Mouse (Mus musculus) neural tube, embryonic 13.5 days (tissue): ENCODE measurements around the gene Cux1. TPM values are rescaled to one million over a fixed set of nuclear protein-coding genes. Genes with fewer than 3 reads are reported as not detected.
A peak's percentile ranks its signal among the peaks of the same experiment; 100 is the strongest.

Source experiments
- ATAC-seq: fragments of 200-750 bp; cut with Nextera tagmentation; 2 replicates; pipeline ENCODE4 v1.8.0; 2017; ENCODE audit warnings: low read depth, mild to moderate bottlenecking, moderate TSS enrichment, moderate library complexity
- H3K27ac ChIP-seq: fragments of 300-500 bp; sonication (generic); replicated peaks from 2 replicates; pipeline ENCODE4 v1.5.1; 2015; ENCODE audit warnings: moderate library complexity, mild to moderate bottlenecking, inconsistent platforms
- H3K27me3 ChIP-seq: fragments of 300-500 bp; sonication (generic); 2 replicates; pipeline ENCODE4 v1.6.1; 2015; ENCODE audit warnings: mild to moderate bottlenecking, inconsistent platforms
- H3K36me3 ChIP-seq: fragments of 300-500 bp; sonication (generic); 2 replicates; pipeline ENCODE4 v1.6.1; 2015; ENCODE audit warnings: mild to moderate bottlenecking, inconsistent platforms
- H3K4me1 ChIP-seq: fragments of 300-500 bp; sonication (generic); replicated peaks from 2 replicates; pipeline ENCODE4 v1.6.1; 2015; ENCODE audit warnings: inconsistent platforms
- H3K4me2 ChIP-seq: fragments of 300-500 bp; sonication (generic); 2 replicates; pipeline ENCODE4 v1.6.1; 2015; ENCODE audit warnings: inconsistent platforms, mild to moderate bottlenecking, moderate library complexity
- H3K4me3 ChIP-seq: fragments of 300-500 bp; sonication (generic); 2 replicates; pipeline ENCODE4 v1.5.1; 2015; ENCODE audit warnings: mild to moderate bottlenecking, inconsistent platforms
- H3K9ac ChIP-seq: fragments of 300-500 bp; sonication (generic); 2 replicates; pipeline ENCODE4 v1.6.1; 2015; ENCODE audit warnings: moderate library complexity, mild to moderate bottlenecking, inconsistent platforms
- H3K9me3 ChIP-seq: fragments of 300-500 bp; sonication (generic); 2 replicates; pipeline ENCODE4 v1.6.1; 2016; ENCODE audit warnings: inconsistent platforms
- WGBS: fragments of 180-500 bp; shearing (Covaris S2); methylation state at CpG from one replicate; pipeline ENCODE4 v1.1.7; 2015; 5-methylcytosine and 5-hydroxymethylcytosine counted together
- polyA plus RNA-seq: library from polyadenylated mRNA; unstranded; fragments of >200 nt; fragmentation: Nextera tagmentation; extraction: Ambion mirVana; gene quantifications from 2 replicates; pipeline ENCODE4 v1.2.1, GENCODE M21; 2015

The Cux1 gene
- polyA plus RNA-seq, 1 experiment from 2014 or later = 93.9 TPM

GRCm38 (mm10) chr5:136565311-136565811, 1.9 kb downstream of the Cux1 start:
- WGBS = under 1% methylated on average over 32 of the region's 32 CpGs
- no peak for ATAC-seq
- peak overlapping the region; percentile 88 for H3K4me3 ChIP-seq
- H3K27me3 ChIP-seq = peaks cover 24% of the 10 kb centered on the region
- peak overlapping the region; percentile 94 for H3K9ac ChIP-seq
- H3K27ac ChIP-seq = peak overlapping the region; percentile 98
- H3K4me1 ChIP-seq = peaks cover 63% of the 10 kb centered on the region
- H3K9me3 ChIP-seq = no peaks in the 10 kb centered on the region
- H3K36me3 ChIP-seq = no peaks in the 10 kb centered on the region
- H3K4me2 ChIP-seq = peak overlapping the region; percentile 99

DNA sequence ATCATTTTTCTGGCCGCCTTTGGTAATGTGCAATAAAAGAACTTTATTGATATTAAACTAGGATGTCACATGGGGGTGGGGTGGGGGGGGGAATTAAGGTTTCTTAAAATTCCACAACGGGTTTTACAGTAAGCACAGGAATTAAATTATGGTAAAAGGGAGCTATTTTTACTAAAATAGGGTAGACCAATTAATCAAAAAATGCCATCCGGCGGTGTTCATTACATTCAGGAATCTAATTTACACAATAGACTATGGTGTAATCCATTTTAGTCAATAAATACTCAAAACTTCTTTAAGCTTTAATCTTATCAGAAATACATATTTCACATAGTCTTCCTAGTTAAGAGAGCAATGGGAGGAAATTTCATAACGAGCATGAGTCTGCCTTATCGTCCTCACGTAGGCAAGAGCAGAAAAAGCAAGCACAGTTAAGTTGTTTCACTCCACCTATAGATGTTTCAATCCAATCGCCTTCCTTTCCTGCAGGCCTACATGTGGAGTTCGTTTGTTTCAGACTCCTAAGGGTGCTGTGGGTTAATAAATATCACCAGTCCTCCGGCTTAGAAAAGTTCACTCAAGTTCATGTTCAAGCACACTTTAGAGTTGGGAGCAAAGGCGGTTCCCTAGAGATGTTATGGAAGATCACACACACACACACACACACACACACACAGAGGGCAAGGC, 2.5 kb downstream of the Cux1 start:
- Histone ChIP-seq H3K9ac (peak overlapping the region; percentile 94), H3K36me3 (no peaks in the 10 kb centered on the region), H3K27ac (peak overlapping the region; percentile 98; the same call in 1 of the 2 replicates), H3K4me1 (peaks cover 63% of the 10 kb centered on the region), H3K9me3 (no peaks in the 10 kb centered on the region), H3K4me2 (peak overlapping the region; percentile 99), H3K4me3 (peak overlapping the region; percentile 88), H3K27me3 (peaks cover 18% of the 10 kb centered on the region)
- no peak for ATAC-seq
- 39% methylated on average over 11 of the region's 11 CpGs for WGBS

DNA sequence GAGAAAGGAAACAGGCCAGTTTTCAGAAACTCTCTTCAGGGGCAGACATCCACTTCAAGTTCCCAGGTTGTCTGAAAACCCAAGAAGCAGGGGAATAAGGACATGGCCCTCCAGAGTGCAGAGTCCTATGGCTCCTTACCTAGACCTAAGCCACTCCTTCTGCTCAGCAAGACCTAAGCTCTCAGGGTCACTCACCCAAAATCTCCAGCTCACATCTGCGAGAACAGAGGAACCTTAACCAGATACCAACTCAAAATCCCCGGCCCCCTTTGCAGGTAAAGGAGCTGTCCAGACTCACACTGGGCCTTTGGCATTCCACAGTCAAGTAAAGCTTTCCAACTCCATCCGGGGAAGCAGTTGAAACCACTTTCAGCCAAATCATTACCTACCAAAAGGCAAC, 3.3 kb downstream of the Cux1 start:
- Histone ChIP-seq H3K4me2 (peak overlapping the region; percentile 99), H3K4me3 (no peak overlapping the region)
- ATAC-seq = no peak

DNA sequence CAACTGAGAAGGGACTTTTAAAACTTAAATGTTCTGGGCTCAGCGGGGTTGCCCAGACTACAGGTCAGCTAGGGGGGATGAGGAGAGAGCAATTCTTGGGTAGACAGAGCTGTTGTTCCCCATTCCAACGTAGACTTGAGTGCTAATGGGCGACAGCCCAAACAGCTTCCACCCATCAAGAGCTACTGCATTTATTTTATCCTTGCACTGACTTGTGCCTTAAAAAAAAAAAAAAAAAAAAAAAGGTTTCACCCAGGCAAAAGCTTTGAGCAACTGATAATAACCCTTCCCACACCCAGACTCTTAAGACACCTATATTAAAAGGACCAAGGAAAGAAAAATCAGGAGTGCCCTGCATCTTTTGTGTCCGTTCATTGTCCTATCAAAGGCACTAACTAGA, 4.2 kb downstream of the Cux1 start:
- Histone ChIP-seq H3K9me3 (no peaks in the 10 kb centered on the region), H3K27ac (no peak overlapping the region), H3K36me3 (no peaks in the 10 kb centered on the region), H3K4me3 (no peak overlapping the region), H3K27me3 (peaks cover 2% of the 10 kb centered on the region; the same call in 1 of the 2 replicates), H3K4me2 (0 out of 2 replicates have a peak overlapping the region, but pooled peaks have one; percentile 1), H3K9ac (no peak overlapping the region), H3K4me1 (peaks cover 60% of the 10 kb centered on the region)
- WGBS = 65% methylated on average over 4 of the region's 4 CpGs
- ATAC-seq = no peak

More for the DNA sequence above, 3.3 kb downstream of the Cux1 start:
- 70% methylated on average over 3 of the region's 3 CpGs for WGBS
- Histone ChIP-seq H3K4me1 (peaks cover 69% of the 10 kb centered on the region), H3K9ac (0 out of 2 replicates have a peak overlapping the region, but pooled peaks have one; percentile 6), H3K9me3 (no peaks in the 10 kb centered on the region), H3K27ac (no peak overlapping the region), H3K36me3 (no peaks in the 10 kb centered on the region), H3K27me3 (peaks cover 11% of the 10 kb centered on the region; the same call in 1 of the 2 replicates)

DNA sequence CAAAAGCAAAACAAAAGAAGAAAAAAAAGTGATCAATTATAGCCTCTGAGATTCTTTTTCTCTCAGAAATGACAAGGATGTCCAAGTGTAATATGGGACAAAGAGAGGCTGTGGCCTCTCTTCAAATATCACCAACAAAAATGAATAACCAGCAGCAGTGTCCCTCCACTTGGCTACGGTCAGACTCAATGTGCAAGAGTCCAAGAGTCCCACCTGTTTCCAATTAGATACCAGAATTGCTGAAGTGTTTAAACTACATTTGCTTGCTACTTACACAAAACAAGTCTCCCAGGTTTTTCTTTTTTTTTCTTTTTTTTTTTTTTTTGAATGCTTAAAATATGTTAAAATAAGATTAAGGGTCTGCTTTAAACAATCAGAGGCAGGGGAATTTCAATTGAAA, 5.1 kb downstream of the Cux1 start:
- Histone ChIP-seq H3K4me2 (no peak overlapping the region), H3K27me3 (no peaks in the 10 kb centered on the region), H3K36me3 (no peaks in the 10 kb centered on the region), H3K4me1 (peaks cover 59% of the 10 kb centered on the region), H3K9me3 (no peaks in the 10 kb centered on the region), H3K4me3 (no peak overlapping the region), H3K9ac (no peak overlapping the region), H3K27ac (no peak overlapping the region)
- WGBS = 74% methylated on average over 1 of the region's 1 CpGs
- ATAC-seq = no peak

DNA sequence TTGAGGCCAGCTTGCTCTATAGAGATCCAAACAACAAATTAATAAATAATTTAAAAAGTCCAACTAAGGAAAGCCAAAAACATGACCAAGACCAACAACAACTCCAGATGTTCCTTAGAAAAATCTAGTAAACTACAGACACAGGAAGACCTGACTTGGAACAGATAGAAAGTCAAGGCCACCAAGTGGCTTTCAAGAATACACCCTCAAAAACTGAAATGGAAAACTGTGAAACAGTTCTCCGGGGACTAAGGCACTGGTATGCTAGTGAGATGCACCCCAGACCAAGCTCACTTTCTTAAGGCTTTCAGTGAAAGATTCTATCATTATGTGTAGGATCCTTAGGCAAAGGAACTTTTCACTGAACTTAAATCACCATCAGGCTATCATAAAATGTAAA, 5.6 kb downstream of the Cux1 start:
- H3K9me3 ChIP-seq = no peaks in the 10 kb centered on the region
- WGBS = 91% methylated on average over 1 of the region's 1 CpGs
- ATAC-seq = no peak
- no peak overlapping the region for H3K27ac ChIP-seq
- no peaks in the 10 kb centered on the region for H3K27me3 ChIP-seq
- H3K9ac ChIP-seq = no peak overlapping the region
- peaks cover 64% of the 10 kb centered on the region for H3K4me1 ChIP-seq
- no peak overlapping the region for H3K4me2 ChIP-seq
- H3K4me3 ChIP-seq = no peak overlapping the region
- H3K36me3 ChIP-seq = no peaks in the 10 kb centered on the region

DNA sequence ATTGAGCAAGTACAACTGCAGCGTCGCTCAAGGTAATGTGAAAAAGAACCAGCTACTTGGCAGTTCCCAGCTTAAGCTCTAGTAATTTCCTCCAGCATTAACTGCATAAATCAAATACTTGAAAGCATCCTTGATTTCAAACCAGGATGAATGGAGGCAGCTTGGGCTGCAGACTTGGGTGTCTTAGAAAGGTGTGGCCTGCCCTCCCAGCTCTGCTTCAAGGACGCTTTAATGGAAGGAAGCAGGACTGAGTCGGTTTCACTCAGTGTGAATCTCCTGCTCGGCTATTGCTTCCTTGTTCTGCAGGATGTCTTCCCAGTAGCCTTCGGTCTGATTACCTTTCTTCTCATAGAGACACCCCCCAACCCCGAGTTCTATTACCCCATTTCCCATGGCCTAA, 6.6 kb downstream of the Cux1 start:
- no peaks in the 10 kb centered on the region for H3K9me3 ChIP-seq
- no peaks in the 10 kb centered on the region for H3K36me3 ChIP-seq
- peaks cover 74% of the 10 kb centered on the region for H3K4me1 ChIP-seq
- H3K4me3 ChIP-seq = no peak overlapping the region
- no peak overlapping the region for H3K27ac ChIP-seq
- H3K27me3 ChIP-seq = no peaks in the 10 kb centered on the region
- peak overlapping the region; percentile 28; the same call in 1 of the 2 replicates for H3K9ac ChIP-seq
- no peak overlapping the region for H3K4me2 ChIP-seq
- WGBS = 61% methylated on average over 7 of the region's 7 CpGs
- ATAC-seq = no peak

DNA sequence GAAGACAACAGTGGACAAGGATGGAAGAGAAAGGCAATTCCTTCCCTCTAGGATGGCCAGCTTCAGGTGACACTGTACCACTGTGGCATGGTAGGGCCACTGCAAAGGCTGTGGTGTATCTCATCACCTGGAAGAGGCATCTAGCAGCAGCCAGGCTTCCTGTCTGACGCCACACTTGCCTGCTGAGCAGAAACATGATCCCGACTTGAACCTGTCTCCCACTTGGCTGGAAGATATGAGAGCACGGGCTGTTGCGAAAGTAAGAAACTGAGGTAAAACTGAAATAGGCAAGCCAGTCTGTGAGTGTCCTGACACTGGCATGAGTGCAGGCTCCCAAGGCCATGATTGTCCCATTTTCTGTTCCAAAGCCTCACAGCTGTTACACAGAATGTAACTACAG, 9.8 kb downstream of the Cux1 start:
- H3K9me3 ChIP-seq = no peaks in the 10 kb centered on the region
- H3K4me1 ChIP-seq = peaks cover 66% of the 10 kb centered on the region
- H3K4me2 ChIP-seq = no peak overlapping the region
- no peak overlapping the region for H3K4me3 ChIP-seq
- WGBS = 86% methylated on average over 4 of the region's 4 CpGs
- H3K36me3 ChIP-seq = no peaks in the 10 kb centered on the region
- H3K9ac ChIP-seq = no peak overlapping the region
- no peak for ATAC-seq
- H3K27ac ChIP-seq = no peak overlapping the region
- H3K27me3 ChIP-seq = no peaks in the 10 kb centered on the region

DNA sequence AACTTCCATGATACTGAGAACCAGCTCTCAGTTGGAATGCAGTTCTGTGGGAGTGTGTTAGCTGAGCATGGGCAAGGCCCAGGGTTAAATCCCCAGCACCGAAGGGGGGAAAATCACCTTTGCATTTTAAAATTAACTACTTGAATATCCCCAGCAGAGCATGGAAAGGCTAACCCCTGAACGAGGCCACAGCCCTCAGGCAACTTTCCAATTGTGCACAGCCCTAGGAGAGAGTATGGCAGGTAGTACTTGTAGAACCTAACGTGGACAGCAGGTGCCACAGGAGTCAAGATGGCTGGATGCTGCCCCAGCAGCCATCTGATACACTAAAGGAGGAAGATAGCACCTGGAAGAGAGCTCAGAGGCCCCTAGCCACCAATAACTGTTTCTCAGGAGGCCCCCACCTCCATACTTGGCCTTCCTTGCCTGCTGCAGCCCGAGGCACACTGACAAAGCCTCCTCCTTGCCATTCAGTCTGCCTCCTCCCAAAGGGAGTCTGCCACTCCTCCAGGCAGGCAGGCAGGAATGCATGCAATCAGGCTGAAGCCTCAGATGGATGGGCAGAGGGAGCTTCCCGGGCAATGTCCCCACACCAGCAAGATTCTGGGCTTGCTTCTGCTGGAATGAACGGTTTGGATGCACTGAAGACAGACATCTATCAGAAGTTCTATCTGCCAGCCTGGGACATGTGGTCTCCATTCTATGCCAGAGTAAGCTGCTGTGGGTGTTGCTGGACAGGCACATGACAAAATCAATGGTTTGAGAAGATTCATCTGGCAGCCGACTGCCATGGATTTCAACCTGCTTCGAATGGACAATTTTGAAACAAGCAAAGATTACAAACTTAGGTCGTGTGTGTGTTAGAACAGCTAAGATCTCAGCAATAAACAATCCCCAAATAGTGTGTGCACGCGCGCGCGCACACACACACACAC, 10.7 kb downstream of the Cux1 start:
- Histone ChIP-seq H3K9ac (no peak overlapping the region), H3K27me3 (no peaks in the 10 kb centered on the region), H3K27ac (no peak overlapping the region), H3K36me3 (no peaks in the 10 kb centered on the region), H3K4me1 (peaks cover 70% of the 10 kb centered on the region), H3K9me3 (no peaks in the 10 kb centered on the region), H3K4me3 (no peak overlapping the region), H3K4me2 (no peak overlapping the region)
- 83% methylated on average over 14 of the region's 14 CpGs for WGBS
- no peak for ATAC-seq

GRCm38 (mm10) chr5:136555703-136556102, 11.6 kb downstream of the Cux1 start:
- ATAC-seq = no peak
- Histone ChIP-seq H3K27ac (no peak overlapping the region; the same call in 1 of the 2 replicates), H3K4me1 (peaks cover 71% of the 10 kb centered on the region), H3K4me2 (no peak overlapping the region), H3K4me3 (no peak overlapping the region), H3K9me3 (no peaks in the 10 kb centered on the region), H3K27me3 (no peaks in the 10 kb centered on the region), H3K36me3 (no peaks in the 10 kb centered on the region), H3K9ac (no peak overlapping the region)
- 42% methylated on average over 5 of the region's 5 CpGs for WGBS

DNA sequence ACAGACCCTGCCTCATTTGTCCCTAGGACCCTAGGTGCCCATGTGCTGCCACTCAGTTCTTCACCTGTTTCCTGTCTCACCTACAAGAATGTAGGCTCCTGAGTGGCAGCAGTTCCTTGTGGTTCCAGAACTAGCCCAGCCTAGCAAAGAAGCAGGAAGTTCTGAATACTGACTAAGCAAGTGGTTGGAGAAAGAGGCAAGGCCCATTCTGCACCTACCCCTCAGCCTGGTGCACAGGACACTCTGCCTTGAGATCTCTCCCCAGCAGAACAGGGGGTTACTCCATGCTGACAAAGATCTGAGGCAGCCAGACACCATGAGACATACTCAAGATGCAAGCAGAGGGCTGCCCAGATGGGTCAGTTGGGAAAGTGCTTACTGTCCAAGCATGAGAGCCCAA, 14.5 kb downstream of the Cux1 start:
- Histone ChIP-seq H3K4me3 (no peak overlapping the region), H3K9ac (no peak overlapping the region), H3K9me3 (no peaks in the 10 kb centered on the region), H3K27ac (no peak overlapping the region), H3K27me3 (no peaks in the 10 kb centered on the region), H3K4me1 (peaks cover 82% of the 10 kb centered on the region), H3K36me3 (no peaks in the 10 kb centered on the region), H3K4me2 (no peak overlapping the region)
- no peak for ATAC-seq

DNA sequence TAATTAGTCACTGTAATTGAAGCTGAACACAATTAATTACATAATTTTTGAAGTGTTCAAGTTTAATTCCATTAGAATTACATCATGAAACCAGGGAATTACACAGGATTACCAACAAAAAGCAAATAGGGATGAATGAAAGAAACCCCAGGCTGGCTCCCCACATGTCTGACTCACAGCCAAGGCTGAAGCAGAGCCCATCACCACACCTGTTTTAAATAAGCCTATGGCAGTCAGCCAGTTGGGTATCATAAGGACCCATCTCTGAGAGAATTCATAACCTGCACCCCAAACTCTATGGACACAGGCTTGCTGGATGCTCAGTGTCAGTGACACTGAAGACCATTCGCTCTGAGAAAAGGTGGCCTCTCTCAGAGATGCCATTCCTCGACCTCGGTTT, 15.2 kb downstream of the Cux1 start:
- H3K36me3 ChIP-seq = no peaks in the 10 kb centered on the region
- no peaks in the 10 kb centered on the region for H3K9me3 ChIP-seq
- no peak overlapping the region for H3K27ac ChIP-seq
- peaks cover 78% of the 10 kb centered on the region for H3K4me1 ChIP-seq
- WGBS = 89% methylated on average over 3 of the region's 3 CpGs
- H3K4me2 ChIP-seq = no peak overlapping the region
- H3K9ac ChIP-seq = no peak overlapping the region
- no peak for ATAC-seq
- H3K4me3 ChIP-seq = no peak overlapping the region
- H3K27me3 ChIP-seq = no peaks in the 10 kb centered on the region
